ENCODE assay signal across 9 mouse cellular contexts in the genomic region with DNA sequence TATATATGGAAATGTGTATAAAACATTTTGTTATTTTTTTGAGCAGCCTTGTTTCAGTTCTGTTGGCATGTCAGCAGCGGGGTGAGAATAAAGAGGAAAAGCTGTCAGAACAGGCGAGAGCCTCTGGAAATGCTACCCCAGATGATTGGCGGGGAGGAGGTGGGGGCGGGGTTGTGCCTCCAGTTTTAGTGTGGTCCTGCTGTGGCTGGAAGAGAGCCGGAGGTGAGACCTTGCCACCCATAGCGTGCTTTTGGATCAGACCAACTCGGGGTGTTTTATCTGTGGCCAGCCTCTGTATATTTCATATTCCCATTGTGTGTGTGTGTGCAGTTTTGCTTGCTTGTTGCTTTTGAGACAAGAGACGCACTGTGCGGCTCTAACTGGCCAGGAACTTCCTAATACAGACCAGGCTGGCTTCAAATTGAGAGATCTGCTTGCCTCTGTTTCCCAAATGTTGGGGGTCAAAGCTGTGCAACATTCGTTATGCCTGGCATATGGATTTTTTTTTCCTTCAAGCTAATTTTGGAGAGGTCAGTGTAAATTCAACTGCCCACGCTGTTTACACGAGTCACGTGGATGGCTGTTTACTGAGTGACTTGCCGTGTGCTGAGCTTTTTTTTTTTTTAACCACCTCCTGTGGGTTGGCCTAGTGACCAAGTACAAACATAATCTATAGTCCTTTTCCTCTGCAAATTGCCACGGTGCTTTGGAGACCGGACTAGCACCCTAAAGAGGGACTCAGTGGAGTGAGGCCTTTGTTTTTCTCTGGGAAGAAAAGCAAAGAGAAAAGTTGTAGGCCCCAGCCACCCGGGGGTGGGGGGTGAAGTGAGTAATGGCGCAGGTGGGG. TPM values are rescaled to one million over a fixed set of nuclear protein-coding genes. Genes with fewer than 3 reads are reported as not detected.
A peak's percentile ranks its signal among the peaks of the same experiment; 100 is the strongest.
DNase-seq lines count a peak whose midpoint lies in the region; ATAC-seq and TF ChIP-seq lines count a peak whose summit lies in the region.
"Had no signal": no experiment of that assay in that cellular context is flagged by ENCODE, and none has a peak within 500 bp of the region (broad histone marks: within the 10 kb centered on the region; RNA-seq: fewer than 3 reads in every experiment).

No protein-coding gene starts in this region.

- 41% methylated on average over 18 of the region's 18 CpGs for WGBS in kidney, postnatal 0 days
- WGBS in embryonic facial prominence, embryonic 13.5 days: 29% methylated on average over 18 of the region's 18 CpGs
- WGBS in limb, embryonic 12.5 days: 14% methylated on average over 18 of the region's 18 CpGs
- 18% methylated on average over 18 of the region's 18 CpGs for WGBS in neural tube, embryonic 13.5 days

- no peak for TF ChIP-seq CTCF in kidney, postnatal 0 days (IDR thresholded peaks at IDR 0.05; ENCODE audit: low read depth)

- H3K36me3 ChIP-seq in kidney, postnatal 0 days (ENCODE audit: insufficient read depth, low read length): no peaks in the 10 kb centered on the region
- no peaks in the 10 kb centered on the region for H3K36me3 ChIP-seq in embryonic facial prominence, embryonic 13.5 days
- H3K36me3 ChIP-seq in limb, embryonic 12.5 days: no peaks in the 10 kb centered on the region
- H3K36me3 ChIP-seq in neural tube, embryonic 13.5 days: no peaks in the 10 kb centered on the region

- H3K4me2 ChIP-seq in kidney, postnatal 0 days (ENCODE audit: low read length): peak overlapping the region; percentile 83
- peak overlapping the region; percentile 97 for H3K4me2 ChIP-seq in embryonic facial prominence, embryonic 13.5 days
- peak overlapping the region; percentile 97 for H3K4me2 ChIP-seq in limb, embryonic 12.5 days
- H3K4me2 ChIP-seq in neural tube, embryonic 13.5 days: peak overlapping the region; percentile 95

- H3K27me3 ChIP-seq in kidney, postnatal 0 days (ENCODE audit: insufficient read depth, low read length): no peaks in the 10 kb centered on the region
- H3K27me3 ChIP-seq in embryonic facial prominence, embryonic 13.5 days: peaks cover 33% of the 10 kb centered on the region
- H3K27me3 ChIP-seq in limb, embryonic 12.5 days: peaks cover 31% of the 10 kb centered on the region
- H3K27me3 ChIP-seq in neural tube, embryonic 13.5 days: peaks cover 18% of the 10 kb centered on the region

- no peak for DNase-seq in kidney, postnatal 0 days (ENCODE audit: low spot score)
- no peak for DNase-seq in kidney, adult 11 months
- DNase-seq in urinary bladder, adult 18-20 months (ENCODE audit: low spot score in 2 of 2): no peak
- DNase-seq in frontal cortex, postnatal 14 days (ENCODE audit: low spot score in 2 of 2): no peak
- DNase-seq in MN1 (ENCODE audit: low spot score): no peak

- peaks cover 5% of the 10 kb centered on the region; the same call in 1 of the 2 replicates for H3K4me1 ChIP-seq in kidney, postnatal 0 days (replicated peaks; ENCODE audit: insufficient read depth, low read length)
- H3K4me1 ChIP-seq in embryonic facial prominence, embryonic 13.5 days: peaks cover 67% of the 10 kb centered on the region
- H3K4me1 ChIP-seq in limb, embryonic 12.5 days (replicated peaks): peaks cover 61% of the 10 kb centered on the region
- peaks cover 61% of the 10 kb centered on the region for H3K4me1 ChIP-seq in neural tube, embryonic 13.5 days (replicated peaks)

- no peak overlapping the region for H3K9ac ChIP-seq in kidney, postnatal 0 days (ENCODE audit: low read depth, low read length)
- H3K9ac ChIP-seq in embryonic facial prominence, embryonic 13.5 days: peak overlapping the region; percentile 36; the same call in 1 of the 2 replicates
- H3K9ac ChIP-seq in limb, embryonic 12.5 days (replicated peaks): no peak overlapping the region
- H3K9ac ChIP-seq in neural tube, embryonic 13.5 days: peak overlapping the region; percentile 47

- H3K4me3 ChIP-seq in kidney, postnatal 0 days (replicated peaks; ENCODE audit: low read depth, low read length): no peak overlapping the region
- peak overlapping the region; percentile 9; the same call in 1 of the 2 replicates for H3K4me3 ChIP-seq in embryonic facial prominence, embryonic 13.5 days
- no peak overlapping the region; the same call in 1 of the 2 replicates for H3K4me3 ChIP-seq in limb, embryonic 12.5 days (replicated peaks)
- peak overlapping the region; percentile 57 for H3K4me3 ChIP-seq in neural tube, embryonic 13.5 days

- no peak overlapping the region for H3K27ac ChIP-seq in kidney, postnatal 0 days
- peak overlapping the region; percentile 64 for H3K27ac ChIP-seq in embryonic facial prominence, embryonic 13.5 days
- H3K27ac ChIP-seq in limb, embryonic 12.5 days: peak overlapping the region; percentile 68
- H3K27ac ChIP-seq in neural tube, embryonic 13.5 days (replicated peaks): peak overlapping the region; percentile 65; the same call in 1 of the 2 replicates

- no peaks in the 10 kb centered on the region for H3K9me3 ChIP-seq in kidney, postnatal 0 days (replicated peaks; ENCODE audit: low read length)
- H3K9me3 ChIP-seq in embryonic facial prominence, embryonic 13.5 days: no peaks in the 10 kb centered on the region
- H3K9me3 ChIP-seq in limb, embryonic 12.5 days: no peaks in the 10 kb centered on the region
- H3K9me3 ChIP-seq in neural tube, embryonic 13.5 days: no peaks in the 10 kb centered on the region

- no peak for ATAC-seq in kidney, postnatal 0 days (replicated peaks; ENCODE audit: low FRiP score, low read depth)
- no peak for ATAC-seq in embryonic facial prominence, embryonic 13.5 days (ENCODE audit: insufficient number of reproducible peaks, insufficient read depth, low FRiP score, low TSS enrichment, low read depth)
- ATAC-seq in limb, embryonic 12.5 days (ENCODE audit: insufficient number of reproducible peaks, insufficient read depth, low FRiP score, low TSS enrichment, low read depth): no peak
- ATAC-seq in neural tube, embryonic 13.5 days (ENCODE audit: low read depth): no peak
- ATAC-seq: activated CD4-positive, CD25-positive, alpha-beta regulatory T cell, adult 4 months had no signal

RNA-seq across cellular contexts. Expression of a gene that starts 3.4 kb away (rescaled TPM):
- polyA plus RNA-seq in kidney, postnatal 0 days (2015; fragmentation: Nextera tagmentation; extraction: Ambion mirVana): 18.5 and 19.9 TPM in 2 replicates
- 13.2 and 16.8 TPM in 2 replicates for polyA plus RNA-seq in embryonic facial prominence, embryonic 13.5 days (2015; fragmentation: Nextera tagmentation; extraction: Ambion mirVana)
- 11.2 and 12.0 TPM in 2 replicates for polyA plus RNA-seq in limb, embryonic 12.5 days (2016; fragmentation: Nextera tagmentation; extraction: Ambion mirVana)
- 20.2 and 21.4 TPM in 2 replicates for polyA plus RNA-seq in neural tube, embryonic 13.5 days (2015; fragmentation: Nextera tagmentation; extraction: Ambion mirVana)

RNA-seq across cellular contexts. Expression of a gene that starts 15.5 kb away (rescaled TPM):
- 55.3 and 59.3 TPM in 2 replicates for polyA plus RNA-seq in kidney, postnatal 0 days (2015; fragmentation: Nextera tagmentation; extraction: Ambion mirVana)
- 72.1 and 78.2 TPM in 2 replicates for polyA plus RNA-seq in embryonic facial prominence, embryonic 13.5 days (2015; fragmentation: Nextera tagmentation; extraction: Ambion mirVana)
- polyA plus RNA-seq in limb, embryonic 12.5 days (2016; fragmentation: Nextera tagmentation; extraction: Ambion mirVana): 77.4 and 82.8 TPM in 2 replicates
- polyA plus RNA-seq in neural tube, embryonic 13.5 days (2015; fragmentation: Nextera tagmentation; extraction: Ambion mirVana): 52.4 and 54.5 TPM in 2 replicates

RNA-seq across cellular contexts. Expression of a gene that starts 52.3 kb away (rescaled TPM):
- polyA plus RNA-seq in kidney, postnatal 0 days (2015; fragmentation: Nextera tagmentation; extraction: Ambion mirVana): 13.4 and 13.8 TPM in 2 replicates
- polyA plus RNA-seq in embryonic facial prominence, embryonic 13.5 days (2015; fragmentation: Nextera tagmentation; extraction: Ambion mirVana): 32.5 and 32.7 TPM in 2 replicates
- 27.5 and 29.5 TPM in 2 replicates for polyA plus RNA-seq in limb, embryonic 12.5 days (2016; fragmentation: Nextera tagmentation; extraction: Ambion mirVana)
- 61.3 and 69.3 TPM in 2 replicates for polyA plus RNA-seq in neural tube, embryonic 13.5 days (2015; fragmentation: Nextera tagmentation; extraction: Ambion mirVana)

Comparison
In these comparisons a context has a peak if more than half of its experiments do, and no peak if none do; other contexts are left out.
1. H3K4me3 ChIP-seq: peak in embryonic facial prominence, embryonic 13.5 days (single experiment) and neural tube, embryonic 13.5 days (single experiment); none in kidney, postnatal 0 days (single experiment) and limb, embryonic 12.5 days (single experiment).
2. H3K9ac ChIP-seq: peak in embryonic facial prominence, embryonic 13.5 days (single experiment) and neural tube, embryonic 13.5 days (single experiment); none in kidney, postnatal 0 days (single experiment) and limb, embryonic 12.5 days (single experiment).
3. Peak in every context shown above with its lines, with median percentiles within 50 percentile points of each other: H3K4me2 ChIP-seq.